Mouse (Mus musculus) intestine, postnatal 0 days (tissue): ENCODE data around the gene Zc3hc1. TPM values are rescaled to one million over a fixed set of nuclear protein-coding genes. Genes with fewer than 3 reads are reported as not detected.
A peak's percentile ranks its signal among the peaks of the same experiment; 100 is the strongest.

Experiments
- ATAC-seq: fragments of 200-750 bp; cut with Nextera tagmentation; 2 replicates; pipeline ENCODE4 v1.8.0; 2017; ENCODE audit warnings: mild to moderate bottlenecking, moderate TSS enrichment, moderate library complexity
- H3K27ac ChIP-seq: fragments of 300-500 bp; sonication (generic); 2 replicates; pipeline ENCODE4 v1.5.1; 2014; ENCODE audit warnings: mild to moderate bottlenecking, low read depth, low read length, moderate library complexity
- H3K27me3 ChIP-seq: fragments of 300-500 bp; sonication (generic); replicated peaks from 2 replicates; pipeline ENCODE4 v1.6.1; 2014; ENCODE audit warnings: low read length, mixed read lengths; ENCODE audit not compliant: control insufficient read depth, insufficient read depth
- H3K36me3 ChIP-seq: fragments of 300-500 bp; sonication (generic); 2 replicates; pipeline ENCODE4 v1.6.1; 2014; ENCODE audit warnings: mild to moderate bottlenecking, moderate library complexity; ENCODE audit not compliant: control insufficient read depth, insufficient read depth
- H3K4me1 ChIP-seq: fragments of 300-500 bp; sonication (generic); replicated peaks from 2 replicates; pipeline ENCODE4 v1.6.1; 2014; ENCODE audit warnings: antibody characterized with exemption, low read length, mixed read lengths; ENCODE audit not compliant: control insufficient read depth, insufficient read depth
- H3K4me2 ChIP-seq: fragments of 300-500 bp; sonication (generic); replicated peaks from 2 replicates; pipeline ENCODE4 v1.6.1; 2014; ENCODE audit warnings: low read depth, mild to moderate bottlenecking, moderate library complexity
- H3K4me3 ChIP-seq: fragments of 300-500 bp; sonication (generic); 2 replicates; pipeline ENCODE4 v1.5.1; 2014; ENCODE audit warnings: low read depth, low read length
- H3K9ac ChIP-seq: fragments of 300-500 bp; sonication (generic); 2 replicates; pipeline ENCODE4 v1.6.1; 2014; ENCODE audit warnings: mild to moderate bottlenecking, low read depth, low read length
- H3K9me3 ChIP-seq: fragments of 300-500 bp; sonication (generic); 2 replicates; pipeline ENCODE4 v1.6.1; 2016; ENCODE audit warnings: mixed run types; ENCODE audit not compliant: control insufficient read depth
- CTCF ChIP-seq: sonication (generic); IDR thresholded peaks from 2 replicates; pipeline ENCODE4 v1.5.1; 2016; ENCODE audit warnings: low read depth, mild to moderate bottlenecking, control low read depth, antibody characterized with exemption, moderate library complexity
- WGBS: fragments of 180-500 bp; shearing (Covaris S2); extraction: QIAGEN DNeasy Blood & Tissue Kit; methylation state at CpG from one replicate; pipeline ENCODE4 v1.1.7; 2014; 5-methylcytosine and 5-hydroxymethylcytosine counted together
- polyA plus RNA-seq: library from polyadenylated mRNA; unstranded; fragments of >200 nt; fragmentation: Nextera tagmentation; extraction: Ambion mirVana; gene quantifications from 2 replicates; pipeline ENCODE4 v1.2.1, GENCODE M21; 2015

Zc3hc1 gene
- polyA plus RNA-seq, 1 experiment from 2014 or later, result 14.9 TPM

GRCm38 (mm10) chr6:30340231-30340873 is 50.5 kb downstream of the Zc3hc1 start:
- no peaks in the 10 kb centered on the region for H3K36me3 ChIP-seq
- no peak overlapping the region for H3K27ac ChIP-seq
- WGBS, result 87% methylated on average over 4 of the region's 4 CpGs
- no peaks in the 10 kb centered on the region for H3K9me3 ChIP-seq
- no peak overlapping the region for H3K9ac ChIP-seq
- no peaks in the 10 kb centered on the region for H3K27me3 ChIP-seq
- H3K4me2 ChIP-seq, result no peak overlapping the region
- no peak for ATAC-seq
- no peak for TF ChIP-seq CTCF
- H3K4me3 ChIP-seq, result no peak overlapping the region
- no peaks in the 10 kb centered on the region for H3K4me1 ChIP-seq

GRCm38 (mm10) chr6:30336912-30337311 is 53.9 kb downstream of the Zc3hc1 start:
- Histone ChIP-seq H3K4me1 (no peaks in the 10 kb centered on the region), H3K4me2 (no peak overlapping the region; the same call in 1 of the 2 replicates), H3K27ac (no peak overlapping the region; the same call in 1 of the 2 replicates), H3K36me3 (no peaks in the 10 kb centered on the region), H3K27me3 (no peaks in the 10 kb centered on the region), H3K4me3 (no peak overlapping the region), H3K9me3 (no peaks in the 10 kb centered on the region), H3K9ac (no peak overlapping the region)
- TF ChIP-seq CTCF, result peak; percentile 57
- WGBS, result 18% methylated on average over 5 of the region's 5 CpGs
- 0 out of 2 replicates have a peak, but pooled peaks have one; percentile 38 for ATAC-seq

DNA sequence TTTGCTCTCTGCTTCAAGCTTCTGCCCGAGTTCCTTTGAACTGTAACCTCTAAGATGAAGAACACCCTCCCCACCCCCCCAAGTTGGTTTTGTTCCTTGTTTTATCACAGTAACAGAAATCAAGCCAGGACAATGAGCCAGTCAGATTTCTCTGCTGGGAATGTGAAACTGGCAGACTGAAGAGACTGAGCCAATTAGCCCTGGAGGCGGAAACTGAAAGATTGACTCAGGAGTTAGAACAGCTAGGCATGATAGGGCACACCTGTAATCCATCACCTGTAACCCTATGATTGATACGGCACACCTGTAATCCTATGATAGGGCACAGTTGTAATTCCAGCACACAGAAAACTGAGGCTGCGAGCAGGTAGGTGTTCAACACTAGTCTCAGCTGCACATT is 58.6 kb downstream of the Zc3hc1 start:
- H3K4me1 ChIP-seq, result no peaks in the 10 kb centered on the region
- no peaks in the 10 kb centered on the region for H3K9me3 ChIP-seq
- H3K4me3 ChIP-seq, result no peak overlapping the region
- TF ChIP-seq CTCF, result no peak
- H3K9ac ChIP-seq, result no peak overlapping the region
- no peak overlapping the region for H3K4me2 ChIP-seq
- peak; percentile 16; the same call in 1 of the 2 replicates for ATAC-seq
- WGBS, result 32% methylated on average over 4 of the region's 4 CpGs
- H3K27ac ChIP-seq, result no peak overlapping the region
- H3K27me3 ChIP-seq, result no peaks in the 10 kb centered on the region
- H3K36me3 ChIP-seq, result no peaks in the 10 kb centered on the region

DNA sequence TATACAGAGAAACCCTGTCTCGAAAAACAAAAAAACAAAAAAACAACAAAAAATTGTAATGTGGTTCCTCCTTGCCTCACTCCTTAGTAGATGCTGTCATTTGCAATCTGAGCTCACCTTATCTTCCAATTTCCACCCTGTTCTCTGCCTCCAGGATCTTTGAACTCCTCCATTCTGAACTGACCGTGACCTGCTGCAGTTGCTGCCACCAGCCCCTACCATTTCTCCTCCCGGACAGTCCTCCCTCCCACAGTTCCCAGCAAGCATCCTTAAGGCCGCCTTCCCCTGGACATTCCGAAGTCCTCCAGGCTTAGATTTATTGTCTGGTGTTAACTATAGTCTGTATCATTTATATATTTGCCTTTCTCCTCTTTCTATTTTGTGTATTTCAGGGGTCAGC is 60.1 kb downstream of the Zc3hc1 start:
- no peak for ATAC-seq
- no peaks in the 10 kb centered on the region for H3K4me1 ChIP-seq
- H3K36me3 ChIP-seq, result no peaks in the 10 kb centered on the region
- H3K9ac ChIP-seq, result no peak overlapping the region
- TF ChIP-seq CTCF, result no peak
- H3K4me2 ChIP-seq, result no peak overlapping the region
- H3K9me3 ChIP-seq, result no peaks in the 10 kb centered on the region
- WGBS, result 54% methylated on average over 5 of the region's 5 CpGs
- H3K27me3 ChIP-seq, result no peaks in the 10 kb centered on the region
- no peak overlapping the region for H3K27ac ChIP-seq
- H3K4me3 ChIP-seq, result no peak overlapping the region

DNA sequence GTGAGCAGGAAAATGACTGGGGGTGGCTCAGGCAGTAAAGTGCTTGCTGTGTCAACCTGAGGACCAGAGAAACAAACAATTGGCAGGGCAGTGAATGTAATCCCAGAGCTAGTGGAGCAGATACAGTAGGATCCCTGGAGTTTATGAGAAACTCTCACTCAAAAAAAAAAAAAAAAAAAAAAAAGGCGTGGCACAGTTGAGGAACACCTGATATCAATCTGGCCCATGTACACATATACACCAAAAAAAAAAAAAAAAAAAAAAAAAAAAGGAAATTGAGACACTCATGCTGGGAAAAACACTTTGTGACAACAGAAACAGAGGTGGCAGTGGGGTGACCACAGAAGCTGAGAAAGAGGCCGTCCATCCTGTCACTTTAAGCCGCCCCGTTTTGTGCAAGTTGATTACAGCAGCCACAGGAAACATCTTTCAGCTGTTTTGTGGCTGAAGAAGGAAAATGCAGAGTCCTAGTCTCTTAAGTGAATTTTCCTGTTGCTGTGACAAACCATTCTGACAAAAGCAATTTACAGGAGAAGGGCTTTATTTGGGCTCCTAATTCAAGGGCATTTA is 64.8 kb downstream of the Zc3hc1 start:
- ATAC-seq, result no peak
- Histone ChIP-seq H3K36me3 (no peaks in the 10 kb centered on the region), H3K9me3 (no peaks in the 10 kb centered on the region), H3K27me3 (no peaks in the 10 kb centered on the region), H3K4me2 (no peak overlapping the region), H3K4me3 (no peak overlapping the region), H3K27ac (no peak overlapping the region), H3K9ac (no peak overlapping the region), H3K4me1 (no peaks in the 10 kb centered on the region)
- TF ChIP-seq CTCF, result no peak
- WGBS, result 46% methylated on average over 3 of the region's 4 CpGs

GRCm38 (mm10) chr6:30321002-30321401 is 69.8 kb downstream of the Zc3hc1 start:
- Histone ChIP-seq H3K4me1 (no peaks in the 10 kb centered on the region), H3K4me3 (no peak overlapping the region), H3K9me3 (no peaks in the 10 kb centered on the region), H3K27me3 (no peaks in the 10 kb centered on the region), H3K9ac (no peak overlapping the region), H3K36me3 (no peaks in the 10 kb centered on the region), H3K4me2 (no peak overlapping the region), H3K27ac (no peak overlapping the region)
- no peak for TF ChIP-seq CTCF
- WGBS, result 32% methylated on average over 4 of the region's 4 CpGs
- 0 out of 2 replicates have a peak, but pooled peaks have one; percentile 19 for ATAC-seq
